Mouse (Mus musculus) erythroblast, embryonic 14.5 days (primary cell): ENCODE results near the gene Neil3. TPM values are rescaled to one million over a fixed set of nuclear protein-coding genes. Genes with fewer than 3 reads are reported as not detected.

ENCODE experiments used
- H3K27me3 ChIP-seq: 2 replicates; pipeline ENCODE4 v1.6.1; 2012; ENCODE audit warnings: inconsistent platforms; ENCODE audit not compliant: control insufficient read depth
- H3K36me3 ChIP-seq: 2 replicates; pipeline ENCODE4 v1.6.1; 2012; ENCODE audit warnings: mild to moderate bottlenecking, inconsistent platforms; ENCODE audit not compliant: control insufficient read depth
- H3K4me1 ChIP-seq: 2 replicates; pipeline ENCODE4 v1.6.1; 2012; ENCODE audit warnings: inconsistent platforms; ENCODE audit not compliant: control insufficient read depth
- H3K4me3 ChIP-seq: replicated peaks from 2 replicates; pipeline ENCODE3; 2012; ENCODE audit warnings: moderate library complexity, mild to moderate bottlenecking, inconsistent platforms
- H3K9me3 ChIP-seq: 2 replicates; pipeline ENCODE4 v1.6.1; 2012; ENCODE audit warnings: low read length, inconsistent platforms, mixed read lengths; ENCODE audit not compliant: control insufficient read depth
- GATA1 ChIP-seq: IDR thresholded peaks from 2 replicates; pipeline ENCODE4 v1.6.1; 2012; ENCODE audit warnings: low read length, inconsistent platforms, mixed read lengths
- TAL1 ChIP-seq: IDR thresholded peaks from 3 replicates; pipeline ENCODE4 v1.6.1; 2012; ENCODE audit warnings: low read length, inconsistent platforms, mixed read lengths
- polyA plus RNA-seq: library from polyadenylated mRNA; stranded (reverse); fragments of >175 nt; gene quantifications from 2 replicates; pipeline ENCODE4 v1.2.3, GENCODE M21; 2012

Neil3 gene
- 1.1 and 1.4 TPM in 2 replicates for polyA plus RNA-seq

DNA sequence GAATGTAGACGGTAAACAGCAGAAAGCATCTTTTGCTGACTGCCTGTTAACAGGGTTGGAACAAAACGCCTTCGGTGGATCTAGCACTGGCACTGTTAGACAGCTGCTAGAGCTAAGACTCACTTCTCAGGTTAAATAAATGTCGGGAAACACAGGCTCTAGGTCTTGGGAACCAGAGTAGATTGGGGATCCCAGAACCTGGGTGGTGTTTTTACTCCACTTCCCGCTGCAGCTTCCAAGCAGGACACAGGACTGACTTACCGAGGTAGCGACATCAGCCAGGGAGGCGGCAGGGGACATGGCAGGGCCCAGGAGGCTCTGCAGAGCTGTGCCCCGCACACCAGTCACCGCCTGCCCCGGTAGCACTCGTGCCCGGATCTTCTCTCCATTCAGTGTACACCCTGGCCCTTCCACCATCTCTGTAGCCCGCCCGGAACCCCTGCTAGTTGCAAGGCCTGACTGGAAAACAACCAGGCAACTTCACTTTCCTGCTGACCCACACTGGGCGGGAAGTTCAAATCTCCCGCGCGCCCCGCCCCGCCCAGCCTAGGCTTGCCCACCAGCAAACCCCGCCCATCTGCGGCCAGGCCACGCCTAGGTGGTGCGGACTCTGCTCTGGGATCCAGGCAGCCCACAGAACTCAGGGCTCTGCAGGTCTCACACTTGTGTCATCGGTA lies at the start of gene Neil3:
TSS of gene Neil3 (minus strand) at position 571 of the 677 bp plus-strand sequence.
- Histone ChIP-seq H3K4me1 (peaks cover 33% of the 10 kb centered on the region), H3K9me3 (no peaks in the 10 kb centered on the region), H3K4me3 (peak within 1 kb of the TSS; percentile 98), H3K36me3 (peaks cover 34% of the 10 kb centered on the region), H3K27me3 (peaks cover 2% of the 10 kb centered on the region; the same call in 1 of the 2 replicates)
- no peak for TF ChIP-seq GATA1
- no peak for TF ChIP-seq TAL1

DNA sequence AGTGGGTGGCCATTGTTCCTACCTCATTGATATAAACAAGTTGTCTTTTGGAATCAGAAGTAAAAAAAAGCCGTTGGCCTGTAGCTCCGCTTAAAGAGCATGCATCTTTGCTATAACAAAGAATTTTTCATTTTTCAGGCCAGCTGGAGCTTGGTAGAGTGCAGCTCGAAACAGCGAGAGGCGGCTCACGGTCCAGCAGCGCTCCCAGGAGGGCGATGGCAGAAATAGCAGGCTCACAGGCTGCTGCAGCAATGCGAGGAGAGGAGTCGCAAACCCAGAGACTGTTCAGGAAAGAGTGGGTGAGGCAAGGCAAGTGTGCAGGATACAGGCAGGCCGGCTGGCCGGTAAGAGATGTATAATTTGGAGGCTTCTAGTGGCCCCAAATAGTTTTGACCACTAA lies 42.0 kb upstream of the Neil3 start:
- TF ChIP-seq GATA1 (no peak), TAL1 (no peak)
- no peaks in the 10 kb centered on the region for H3K4me1 ChIP-seq
- no peaks in the 10 kb centered on the region for H3K9me3 ChIP-seq
- H3K36me3 ChIP-seq, result no peaks in the 10 kb centered on the region
- no peaks in the 10 kb centered on the region for H3K27me3 ChIP-seq
- no peak overlapping the region for H3K4me3 ChIP-seq

- no peak for TF ChIP-seq TAL1
- no peak for TF ChIP-seq GATA1
- Histone ChIP-seq H3K4me3 (no peak overlapping the region), H3K4me1 (no peaks in the 10 kb centered on the region), H3K36me3 (no peaks in the 10 kb centered on the region), H3K27me3 (no peaks in the 10 kb centered on the region), H3K9me3 (no peaks in the 10 kb centered on the region)
Measured at GRCm38 (mm10) chr8:53663946-53664345, 25.1 kb upstream of the Neil3 start.

DNA sequence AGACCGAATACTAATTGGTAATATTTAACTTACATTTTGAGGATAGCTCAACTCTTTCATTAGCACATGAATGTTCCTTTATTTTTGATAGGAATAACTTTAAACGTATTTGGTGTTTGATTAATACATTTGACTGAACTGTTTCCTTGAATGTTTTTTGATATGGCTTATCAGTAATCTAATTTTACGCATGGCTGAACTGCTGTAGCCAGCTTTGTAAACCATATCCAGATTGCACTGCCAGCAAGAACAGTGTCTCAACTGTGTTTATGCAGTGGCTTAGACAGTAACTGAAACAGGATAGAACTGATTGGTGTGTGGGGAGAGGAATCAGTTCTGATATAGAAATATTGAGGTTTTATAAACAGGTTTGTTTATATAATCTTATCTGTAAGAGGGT lies 22.6 kb upstream of the Neil3 start:
- Histone ChIP-seq H3K36me3 (no peaks in the 10 kb centered on the region), H3K27me3 (no peaks in the 10 kb centered on the region), H3K9me3 (no peaks in the 10 kb centered on the region), H3K4me1 (no peaks in the 10 kb centered on the region), H3K4me3 (no peak overlapping the region)
- TF ChIP-seq GATA1 (no peak), TAL1 (no peak)

DNA sequence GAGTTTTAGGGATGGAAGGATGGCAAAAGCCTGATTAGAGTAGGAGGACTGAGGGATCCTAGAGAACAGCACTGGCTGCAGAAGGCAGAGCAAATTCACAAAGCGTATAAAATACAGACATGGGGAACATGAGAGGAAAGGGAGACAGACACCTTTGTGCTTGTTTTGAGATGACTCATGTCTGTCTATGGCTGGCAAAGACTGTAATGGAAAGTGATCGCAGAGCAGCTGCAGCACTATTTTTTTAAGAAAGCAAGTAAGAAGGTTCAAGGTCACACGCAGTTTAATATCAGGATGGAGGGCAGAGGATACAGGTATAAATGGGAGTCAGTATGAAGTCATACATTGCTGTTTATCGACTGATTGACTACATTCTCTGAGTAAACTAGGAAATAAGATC lies 8.2 kb downstream of the Neil3 start:
- TF ChIP-seq TAL1, result no peak
- no peak for TF ChIP-seq GATA1
- H3K4me3 ChIP-seq, result no peak overlapping the region
- H3K27me3 ChIP-seq, result no peaks in the 10 kb centered on the region
- H3K4me1 ChIP-seq, result peaks cover 15% of the 10 kb centered on the region
- H3K9me3 ChIP-seq, result no peaks in the 10 kb centered on the region
- H3K36me3 ChIP-seq, result peaks cover 72% of the 10 kb centered on the region

GRCm38 (mm10) chr8:53628864-53629415 lies 9.9 kb downstream of the Neil3 start:
- TF ChIP-seq GATA1, result no peak
- Histone ChIP-seq H3K4me1 (peaks cover 8% of the 10 kb centered on the region), H3K36me3 (peaks cover 67% of the 10 kb centered on the region), H3K4me3 (no peak overlapping the region), H3K9me3 (no peaks in the 10 kb centered on the region), H3K27me3 (no peaks in the 10 kb centered on the region)

GRCm38 (mm10) chr8:53623425-53623824 lies 15.4 kb downstream of the Neil3 start:
- no peaks in the 10 kb centered on the region for H3K9me3 ChIP-seq
- H3K4me3 ChIP-seq, result no peak overlapping the region
- no peaks in the 10 kb centered on the region for H3K27me3 ChIP-seq
- H3K36me3 ChIP-seq, result peaks cover 71% of the 10 kb centered on the region
- no peak for TF ChIP-seq GATA1
- no peak for TF ChIP-seq TAL1
- H3K4me1 ChIP-seq, result peaks cover 5% of the 10 kb centered on the region

DNA sequence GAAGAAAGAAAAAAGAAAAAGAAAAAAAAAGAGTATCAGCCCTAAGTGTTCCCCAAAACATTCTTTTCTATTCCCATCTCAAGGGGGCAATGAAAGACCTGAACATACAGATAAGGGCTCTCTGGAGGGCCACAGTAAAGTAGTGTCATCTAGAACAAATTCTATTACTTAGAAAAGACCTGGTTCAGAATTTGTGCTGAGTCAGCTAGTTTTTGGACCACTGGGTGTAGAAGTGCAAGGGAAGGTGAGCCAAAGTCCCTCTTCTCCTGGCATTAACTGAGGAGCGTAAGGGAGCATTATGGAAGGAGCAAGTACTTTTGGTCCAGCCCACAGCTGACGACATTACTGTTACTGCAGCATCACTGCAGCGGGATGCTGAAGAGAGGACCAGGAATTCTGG lies 19.7 kb downstream of the Neil3 start:
- Histone ChIP-seq H3K36me3 (peaks cover 66% of the 10 kb centered on the region), H3K4me3 (no peak overlapping the region), H3K4me1 (peaks cover 5% of the 10 kb centered on the region), H3K9me3 (no peaks in the 10 kb centered on the region), H3K27me3 (no peaks in the 10 kb centered on the region)
- no peak for TF ChIP-seq GATA1
- no peak for TF ChIP-seq TAL1

DNA sequence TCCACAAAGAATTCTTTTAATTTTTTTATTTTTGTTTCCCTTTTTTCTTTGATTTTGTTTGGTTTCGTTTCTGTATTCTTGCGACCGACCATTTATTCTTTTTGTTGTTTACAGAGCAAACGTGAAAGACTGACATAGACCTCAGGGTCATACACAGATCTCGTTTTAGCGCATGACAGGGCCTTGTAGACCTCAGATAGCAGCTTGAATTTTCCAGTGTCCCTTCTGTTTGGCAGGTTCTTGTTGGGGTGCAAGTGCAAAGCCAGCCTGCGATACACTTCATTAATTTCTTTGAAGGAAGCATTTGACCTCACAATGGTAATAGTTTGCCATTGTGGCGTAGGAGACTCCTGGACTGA lies 24.6 kb downstream of the Neil3 start:
- TF ChIP-seq GATA1 (no peak), TAL1 (no peak)
- Histone ChIP-seq H3K27me3 (no peaks in the 10 kb centered on the region), H3K4me3 (no peak overlapping the region), H3K36me3 (peaks cover 60% of the 10 kb centered on the region), H3K4me1 (peaks cover under 1% of the 10 kb centered on the region), H3K9me3 (no peaks in the 10 kb centered on the region)
